Mouse (Mus musculus) liver, embryonic 14.5 days (tissue): Measurements from ENCODE around the gene Suclg1. TPM values are rescaled to one million over a fixed set of nuclear protein-coding genes. Genes with fewer than 3 reads are reported as not detected.

ENCODE experiments used
- ATAC-seq: fragments of 200-750 bp; cut with Nextera tagmentation; 2 replicates; pipeline ENCODE4 v1.8.0; 2017; ENCODE audit warnings: moderate number of reproducible peaks, mild to moderate bottlenecking, moderate library complexity; ENCODE audit not compliant: insufficient read depth
- DNase-seq, 3 experiments: peaks; one replicate each; pipeline ENCODE4 v3.0.0-alpha.2; 2012 to 2013; ENCODE audit warnings: low read depth in 3 of 3, low spot score in 3 of 3
- H3K27ac ChIP-seq: fragments of 300-500 bp; sonication (generic); 2 replicates; pipeline ENCODE4 v1.5.1; 2014; ENCODE audit warnings: moderate library complexity, mild to moderate bottlenecking, control low read depth, inconsistent platforms
- H3K27me3 ChIP-seq: fragments of 300-500 bp; sonication (generic); 2 replicates; pipeline ENCODE4 v1.6.1; 2014; ENCODE audit warnings: mild to moderate bottlenecking, low read length, moderate library complexity; ENCODE audit not compliant: control insufficient read depth, insufficient read depth
- H3K36me3 ChIP-seq: fragments of 300-500 bp; sonication (generic); replicated peaks from 2 replicates; pipeline ENCODE4 v1.6.1; 2014; ENCODE audit warnings: low read depth; ENCODE audit not compliant: control insufficient read depth, insufficient read depth
- H3K4me1 ChIP-seq, 2 experiments: fragments of 200-500 bp in 1 of 2; fragments of 300-500 bp in 1 of 2; sonication (generic) in 1 of 2; replicated peaks; 2 replicates each; pipeline ENCODE4 v1.6.1; 2012 to 2014; ENCODE audit warnings: antibody characterized with exemption in 1 of 2, inconsistent platforms in 1 of 2, low read length in 1 of 2; ENCODE audit not compliant: control insufficient read depth in 2 of 2, insufficient read depth in 2 of 2
- H3K4me2 ChIP-seq: fragments of 300-500 bp; sonication (generic); 2 replicates; pipeline ENCODE4 v1.6.1; 2014; ENCODE audit warnings: low read depth, mild to moderate bottlenecking, control low read depth, moderate library complexity
- H3K4me3 ChIP-seq, 2 experiments: fragments of 200-500 bp in 1 of 2; fragments of 300-500 bp in 1 of 2; sonication (generic) in 1 of 2; 2 replicates each; pipeline ENCODE4 v1.5.1; 2012 to 2014; ENCODE audit warnings: low read depth in 2 of 2, low read length in 2 of 2, mild to moderate bottlenecking in 2 of 2, control low read depth in 1 of 2, inconsistent platforms in 1 of 2, moderate library complexity in 1 of 2; ENCODE audit not compliant: insufficient read depth in 1 of 2
- H3K9ac ChIP-seq: fragments of 300-500 bp; sonication (generic); replicated peaks from 2 replicates; pipeline ENCODE4 v1.6.1; 2014; ENCODE audit warnings: mild to moderate bottlenecking, control low read depth, moderate library complexity
- H3K9me3 ChIP-seq: fragments of 300-500 bp; sonication (generic); 2 replicates; pipeline ENCODE4 v1.6.1; 2016; ENCODE audit warnings: low read length, mixed read lengths; ENCODE audit not compliant: control insufficient read depth
- CTCF ChIP-seq: IDR thresholded peaks from 2 replicates; pipeline ENCODE4 v1.5.1; 2016; ENCODE audit warnings: antibody characterized with exemption, low read depth, control low read depth
- EP300 ChIP-seq: IDR thresholded peaks from 2 replicates; pipeline ENCODE4 v1.6.1; 2016; ENCODE audit warnings: antibody characterized with exemption, low read depth
- WGBS: fragments of 180-500 bp; shearing (Covaris S2); extraction: QIAGEN DNeasy Blood & Tissue Kit; methylation state at CpG from one replicate; pipeline ENCODE4 v1.1.7; 2014; ENCODE audit not compliant: insufficient replicate concordance; 5-methylcytosine and 5-hydroxymethylcytosine counted together
- polyA plus RNA-seq, 2 experiments: library from polyadenylated mRNA; depleted of rRNA in 1 of 2; stranded (reverse) in 1 of 2; unstranded in 1 of 2; fragments of >200 nt; fragmentation: Nextera tagmentation in 1 of 2; extraction: Ambion mirVana in 1 of 2; gene quantifications; 2 replicates each; pipeline versions ENCODE4 v1.2.1 to v1.2.3; 2012 to 2014

Gene Suclg1
- polyA plus RNA-seq, 2 experiments: 64.1 to 126 TPM

DNA sequence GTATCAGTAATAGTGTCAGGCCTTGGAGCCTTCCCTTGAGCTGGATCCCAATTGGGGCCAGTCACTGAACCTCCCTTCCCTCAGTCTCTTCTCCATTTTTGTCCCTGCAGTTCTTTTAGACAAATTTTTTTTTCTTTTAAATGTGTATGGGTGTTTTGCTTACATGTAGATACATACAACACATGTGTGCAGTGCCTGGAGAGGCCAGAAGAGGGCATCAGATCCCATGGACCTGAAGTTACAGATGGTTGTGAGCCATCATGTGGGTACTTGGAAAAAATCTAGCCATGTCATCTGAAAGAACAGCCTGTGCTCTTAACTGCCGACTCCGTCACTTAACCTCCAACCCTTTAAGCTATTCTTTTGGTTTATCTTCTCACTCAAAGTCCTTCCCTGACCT, 38.1 kb downstream of the Suclg1 start:
- TF ChIP-seq EP300: no peak
- no peak for TF ChIP-seq CTCF

GRCm38 (mm10) chr6:73306837-73307236, 58.7 kb downstream of the Suclg1 start:
- Histone ChIP-seq H3K27me3 (no peaks in the 10 kb centered on the region), H3K9me3 (no peaks in the 10 kb centered on the region), H3K4me3 (no peak overlapping the region), H3K4me1 (no peaks in the 10 kb centered on the region), H3K4me2 (no peak overlapping the region), H3K36me3 (no peaks in the 10 kb centered on the region), H3K27ac (no peak overlapping the region), H3K9ac (no peak overlapping the region)
- DNase-seq (no peak), ATAC-seq (no peak)
- 49% methylated on average over 6 of the region's 6 CpGs for whole genome bisulfite sequencing
- no peak for TF ChIP-seq EP300
- TF ChIP-seq CTCF: no peak

More for the DNA sequence above, 38.1 kb downstream of the Suclg1 start:
- WGBS: 85% methylated on average over 2 of the region's 2 CpGs
- Histone ChIP-seq H3K27ac (no peak overlapping the region), H3K4me3 (no peak overlapping the region), H3K9ac (no peak overlapping the region), H3K9me3 (no peaks in the 10 kb centered on the region), H3K27me3 (no peaks in the 10 kb centered on the region), H3K36me3 (no peaks in the 10 kb centered on the region), H3K4me2 (no peak overlapping the region), H3K4me1 (no peaks in the 10 kb centered on the region)
- ATAC-seq: no peak
- DNase-seq: no peak

- 56% methylated on average over 10 of the region's 10 CpGs for WGBS
Observed at GRCm38 (mm10) chr6:73308685-73309520, 60.7 kb downstream of the Suclg1 start.

GRCm38 (mm10) chr6:73311335-73311734, 63.2 kb downstream of the Suclg1 start:
- 49% methylated on average over 6 of the region's 6 CpGs for WGBS

More at GRCm38 (mm10) chr6:73308685-73309520, 60.7 kb downstream of the Suclg1 start:
- Histone ChIP-seq H3K4me2 (no peak overlapping the region), H3K27me3 (no peaks in the 10 kb centered on the region), H3K4me3 (no peak overlapping the region), H3K36me3 (no peaks in the 10 kb centered on the region), H3K9ac (no peak overlapping the region), H3K9me3 (no peaks in the 10 kb centered on the region), H3K27ac (no peak overlapping the region), H3K4me1 (no peaks in the 10 kb centered on the region)
- ATAC-seq (no peak), DNase-seq (no peak)
- TF ChIP-seq CTCF (no peak), EP300 (no peak)

GRCm38 (mm10) chr6:73311786-73312185, 63.6 kb downstream of the Suclg1 start:
- no peak for ATAC-seq
- no peaks in the 10 kb centered on the region for H3K9me3 ChIP-seq
- WGBS: 75% methylated on average over 7 of the region's 7 CpGs
- H3K4me3 ChIP-seq: no peak overlapping the region
- H3K36me3 ChIP-seq: no peaks in the 10 kb centered on the region
- no peak for TF ChIP-seq CTCF
- TF ChIP-seq EP300: no peak
- H3K9ac ChIP-seq: no peak overlapping the region
- no peak overlapping the region for H3K27ac ChIP-seq
- H3K4me1 ChIP-seq: no peaks in the 10 kb centered on the region
- H3K4me2 ChIP-seq: no peak overlapping the region
- no peak for DNase-seq
- H3K27me3 ChIP-seq: no peaks in the 10 kb centered on the region

More at GRCm38 (mm10) chr6:73311335-73311734, 63.2 kb downstream of the Suclg1 start:
- H3K4me1 ChIP-seq: no peaks in the 10 kb centered on the region
- H3K4me2 ChIP-seq: no peak overlapping the region
- no peak overlapping the region for H3K9ac ChIP-seq
- no peak overlapping the region for H3K27ac ChIP-seq
- no peaks in the 10 kb centered on the region for H3K9me3 ChIP-seq
- no peak for ATAC-seq
- H3K4me3 ChIP-seq: no peak overlapping the region
- TF ChIP-seq EP300 (no peak), CTCF (no peak)
- no peak for DNase-seq
- H3K36me3 ChIP-seq: no peaks in the 10 kb centered on the region
- H3K27me3 ChIP-seq: no peaks in the 10 kb centered on the region
